Comparison of ENCODE assay signal across 14 mouse cellular contexts in the genomic region with DNA sequence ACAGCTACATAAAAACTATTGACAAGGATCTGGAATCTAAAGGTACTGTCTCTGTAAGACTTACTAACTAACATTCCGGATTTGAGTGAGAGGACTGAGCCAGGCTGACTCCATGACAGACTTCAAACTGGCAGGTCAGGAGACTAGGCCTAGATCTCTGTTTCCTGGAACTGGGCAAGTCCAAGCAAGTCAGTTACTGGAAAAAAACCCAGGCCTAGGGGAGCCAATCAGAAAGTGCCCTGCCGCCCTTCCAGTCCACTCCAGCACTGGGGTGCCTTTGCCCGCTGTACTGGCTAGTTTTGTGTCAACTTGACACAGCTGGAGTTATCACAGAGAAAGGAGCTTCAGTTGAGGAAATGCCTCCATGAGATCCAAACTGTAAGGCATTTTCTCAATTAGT.
"Had no signal": no experiment of that assay in that cellular context is flagged by ENCODE, and none has a peak within 500 bp of the region (broad histone marks: within the 10 kb centered on the region; RNA-seq: fewer than 3 reads in every experiment).

No protein-coding gene starts in this region.

- DNase-seq: gastrocnemius, adult 2 months; gastrocnemius, postnatal 14 days; gastrocnemius, postnatal 36 days; heart, adult 18-20 months; heart, postnatal 10 days; heart, postnatal 36 days; kidney, adult 11 months; kidney, adult 2 months; kidney, adult 9 months; kidney, postnatal 14 days; kidney, postnatal 36 days; layer of hippocampus, adult 9-11 months; layer of hippocampus, postnatal 36 days; left cerebral cortex, postnatal 4 days had no signal
